ENCODE assay signal across 18 mouse cellular contexts in genomic region chr10:20550161-20550560, GRCm38 (mm10).
DNase-seq lines count a peak whose midpoint lies in the region; ATAC-seq and TF ChIP-seq lines count a peak whose summit lies in the region.
"Had no signal": no experiment of that assay in that cellular context is flagged by ENCODE, and none has a peak within 500 bp of the region (broad histone marks: within the 10 kb centered on the region; RNA-seq: fewer than 3 reads in every experiment).

No protein-coding gene starts in this region.

- H3K9ac ChIP-seq in forebrain, embryonic 12.5 days = no peak overlapping the region
- H3K9ac ChIP-seq in heart, postnatal 0 days (replicated peaks; ENCODE audit: low read depth, low read length) = no peak overlapping the region
- H3K9ac ChIP-seq in hindbrain, postnatal 0 days (replicated peaks; ENCODE audit: low read length) = no peak overlapping the region
- H3K9ac ChIP-seq: hindbrain, embryonic 14.5 days; intestine, embryonic 15.5 days; limb, embryonic 13.5 days; liver, embryonic 13.5 days; neural tube, embryonic 12.5 days had no signal

- H3K4me1 ChIP-seq in forebrain, embryonic 12.5 days = peaks cover 21% of the 10 kb centered on the region
- H3K4me1 ChIP-seq in forebrain, embryonic 10.5 days = peaks cover 28% of the 10 kb centered on the region
- H3K4me1 ChIP-seq in heart, postnatal 0 days (ENCODE audit: control insufficient read depth, insufficient read depth) = peaks cover 11% of the 10 kb centered on the region; the same call in 1 of the 2 replicates
- peaks cover 9% of the 10 kb centered on the region for H3K4me1 ChIP-seq in hindbrain, postnatal 0 days (ENCODE audit: insufficient read depth, low read length)

- TF ChIP-seq EP300 in heart, postnatal 0 days (IDR thresholded peaks at IDR 0.05; ENCODE audit: low read depth) = no peak

- no peak overlapping the region for H3K27ac ChIP-seq in forebrain, embryonic 12.5 days
- H3K27ac ChIP-seq in forebrain, embryonic 10.5 days = no peak overlapping the region
- H3K27ac ChIP-seq in heart, postnatal 0 days (ENCODE audit: low read depth) = peak overlapping the region; percentile 53
- no peak overlapping the region for H3K27ac ChIP-seq in hindbrain, postnatal 0 days
- H3K27ac ChIP-seq: intestine, embryonic 15.5 days; limb, embryonic 13.5 days; liver, embryonic 13.5 days; neural tube, embryonic 12.5 days had no signal

- peaks cover 12% of the 10 kb centered on the region; the same call in 1 of the 2 replicates for H3K27me3 ChIP-seq in forebrain, embryonic 12.5 days
- H3K27me3 ChIP-seq in forebrain, embryonic 10.5 days (ENCODE audit: poor library complexity, severe bottlenecking) = peaks cover 40% of the 10 kb centered on the region
- no peaks in the 10 kb centered on the region for H3K27me3 ChIP-seq in heart, postnatal 0 days (ENCODE audit: control insufficient read depth, insufficient read depth, low read length)
- H3K27me3 ChIP-seq in hindbrain, postnatal 0 days (ENCODE audit: insufficient read depth, low read length) = no peaks in the 10 kb centered on the region
- H3K27me3 ChIP-seq: intestine, embryonic 15.5 days; limb, embryonic 13.5 days; neural tube, embryonic 12.5 days had no signal

- 0 out of 2 replicates have a peak, but pooled peaks have one; percentile 18 for ATAC-seq in forebrain, embryonic 12.5 days (ENCODE audit: low FRiP score)
- no peak for ATAC-seq in heart, postnatal 0 days (ENCODE audit: insufficient read depth, low read depth)
- no peak for ATAC-seq in hindbrain, postnatal 0 days
- ATAC-seq: CD4-positive, CD25-positive, alpha-beta regulatory T cell, adult 4 months; intestine, embryonic 15.5 days; Patski had no signal

- H3K36me3 ChIP-seq in forebrain, embryonic 12.5 days (replicated peaks) = no peaks in the 10 kb centered on the region
- H3K36me3 ChIP-seq in forebrain, embryonic 10.5 days (replicated peaks) = no peaks in the 10 kb centered on the region
- H3K36me3 ChIP-seq in heart, postnatal 0 days (replicated peaks; ENCODE audit: control insufficient read depth, insufficient read depth, low read length) = no peaks in the 10 kb centered on the region
- no peaks in the 10 kb centered on the region for H3K36me3 ChIP-seq in hindbrain, postnatal 0 days (ENCODE audit: insufficient read depth, low read length)
- H3K36me3 ChIP-seq: intestine, embryonic 15.5 days; limb, embryonic 13.5 days; liver, embryonic 13.5 days; neural tube, embryonic 12.5 days had no signal

- no peak for TF ChIP-seq CTCF in heart, postnatal 0 days (IDR thresholded peaks at IDR 0.05; ENCODE audit: low read depth)
- no peak for TF ChIP-seq CTCF in hindbrain, postnatal 0 days (IDR thresholded peaks at IDR 0.05; ENCODE audit: low read depth)

- WGBS in forebrain, embryonic 12.5 days = 62% methylated on average over 5 of the region's 5 CpGs
- WGBS in forebrain, embryonic 10.5 days = 81% methylated on average over 5 of the region's 5 CpGs
- WGBS in heart, postnatal 0 days = 66% methylated on average over 5 of the region's 5 CpGs
- 53% methylated on average over 5 of the region's 5 CpGs for WGBS in hindbrain, postnatal 0 days

- no peak overlapping the region for H3K4me3 ChIP-seq in forebrain, embryonic 12.5 days (replicated peaks)
- no peak overlapping the region for H3K4me3 ChIP-seq in forebrain, embryonic 10.5 days
- H3K4me3 ChIP-seq in heart, postnatal 0 days (ENCODE audit: low read depth, low read length) = no peak overlapping the region
- H3K4me3 ChIP-seq in hindbrain, postnatal 0 days (ENCODE audit: low read length) = no peak overlapping the region
- H3K4me3 ChIP-seq: intestine, embryonic 15.5 days; limb, embryonic 13.5 days; liver, embryonic 13.5 days; neural tube, embryonic 12.5 days had no signal

- H3K4me2 ChIP-seq in forebrain, embryonic 12.5 days = no peak overlapping the region
- no peak overlapping the region for H3K4me2 ChIP-seq in heart, postnatal 0 days (ENCODE audit: low read depth, low read length)
- no peak overlapping the region for H3K4me2 ChIP-seq in hindbrain, postnatal 0 days (ENCODE audit: low read depth, low read length)
- H3K4me2 ChIP-seq: hindbrain, embryonic 14.5 days; intestine, embryonic 15.5 days; limb, embryonic 13.5 days; liver, embryonic 13.5 days; neural tube, embryonic 12.5 days had no signal

- H3K9me3 ChIP-seq in forebrain, embryonic 12.5 days = no peaks in the 10 kb centered on the region
- H3K9me3 ChIP-seq in forebrain, embryonic 10.5 days = no peaks in the 10 kb centered on the region
- H3K9me3 ChIP-seq in heart, postnatal 0 days (replicated peaks; ENCODE audit: control insufficient read depth, low read length) = no peaks in the 10 kb centered on the region
- H3K9me3 ChIP-seq in hindbrain, postnatal 0 days (ENCODE audit: low read length) = no peaks in the 10 kb centered on the region
- H3K9me3 ChIP-seq: intestine, embryonic 15.5 days; limb, embryonic 13.5 days; liver, embryonic 13.5 days; neural tube, embryonic 12.5 days had no signal

- DNase-seq in forebrain, embryonic 10.5 days (ENCODE audit: extremely low spot score, low spot score) = no peak
- DNase-seq in heart, postnatal 0 days (ENCODE audit: low spot score) = no peak
- DNase-seq in heart, adult 18-20 months = no peak
- DNase-seq in lung, postnatal 10 days = peak; percentile 18
- no peak for DNase-seq in lung, postnatal 36 days
- no peak for DNase-seq in hindbrain, postnatal 0 days (ENCODE audit: low spot score)
- DNase-seq: adrenal gland, adult 8-10 months; cerebellum, adult 11 months; layer of hippocampus, postnatal 36 days; liver, embryonic 13.5 days; right cerebral cortex, postnatal 4 days had no signal
